Mouse (Mus musculus): ENCODE results near the gene Bpnt1.

DNA sequence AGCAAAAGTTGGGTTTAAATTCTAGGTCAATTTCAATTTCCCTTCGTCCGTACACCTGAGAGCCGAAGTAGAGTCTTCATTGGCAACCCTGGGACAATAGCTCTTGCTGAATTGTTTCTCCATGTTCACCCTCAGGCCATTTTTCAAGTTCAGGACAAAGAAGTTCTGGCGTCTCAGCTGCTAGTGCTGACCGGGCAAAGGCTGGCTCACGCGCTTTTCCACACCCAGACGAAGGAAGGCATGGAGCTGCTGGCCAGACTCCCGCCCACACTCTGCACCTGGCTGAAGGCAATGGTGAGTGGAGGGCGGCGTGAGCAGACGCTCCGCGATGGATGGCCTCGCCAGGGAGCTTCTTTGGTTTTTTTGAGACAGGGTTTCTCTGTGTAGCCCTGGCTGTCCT lies 48.7 kb upstream of the Bpnt1 start:
- TF ChIP-seq ZNF384 (IDR thresholded peaks at IDR 0.05; ENCODE audit: low read depth, low read length) (no peak), HCFC1 (IDR thresholded peaks at IDR 0.05; ENCODE audit: borderline replicate concordance, insufficient read depth, low read length) (no peak), MAFK (IDR thresholded peaks at IDR 0.05; ENCODE audit: insufficient read depth, low read depth, low read length) (no peak), CHD2 (IDR thresholded peaks at IDR 0.05; ENCODE audit: low read depth, low read length) (no peak), ZC3H11A (IDR thresholded peaks at IDR 0.05; ENCODE audit: borderline replicate concordance, low read depth, low read length) (no peak)
